Comparison of ENCODE assay signal across 10 mouse cellular contexts in the genomic region with DNA sequence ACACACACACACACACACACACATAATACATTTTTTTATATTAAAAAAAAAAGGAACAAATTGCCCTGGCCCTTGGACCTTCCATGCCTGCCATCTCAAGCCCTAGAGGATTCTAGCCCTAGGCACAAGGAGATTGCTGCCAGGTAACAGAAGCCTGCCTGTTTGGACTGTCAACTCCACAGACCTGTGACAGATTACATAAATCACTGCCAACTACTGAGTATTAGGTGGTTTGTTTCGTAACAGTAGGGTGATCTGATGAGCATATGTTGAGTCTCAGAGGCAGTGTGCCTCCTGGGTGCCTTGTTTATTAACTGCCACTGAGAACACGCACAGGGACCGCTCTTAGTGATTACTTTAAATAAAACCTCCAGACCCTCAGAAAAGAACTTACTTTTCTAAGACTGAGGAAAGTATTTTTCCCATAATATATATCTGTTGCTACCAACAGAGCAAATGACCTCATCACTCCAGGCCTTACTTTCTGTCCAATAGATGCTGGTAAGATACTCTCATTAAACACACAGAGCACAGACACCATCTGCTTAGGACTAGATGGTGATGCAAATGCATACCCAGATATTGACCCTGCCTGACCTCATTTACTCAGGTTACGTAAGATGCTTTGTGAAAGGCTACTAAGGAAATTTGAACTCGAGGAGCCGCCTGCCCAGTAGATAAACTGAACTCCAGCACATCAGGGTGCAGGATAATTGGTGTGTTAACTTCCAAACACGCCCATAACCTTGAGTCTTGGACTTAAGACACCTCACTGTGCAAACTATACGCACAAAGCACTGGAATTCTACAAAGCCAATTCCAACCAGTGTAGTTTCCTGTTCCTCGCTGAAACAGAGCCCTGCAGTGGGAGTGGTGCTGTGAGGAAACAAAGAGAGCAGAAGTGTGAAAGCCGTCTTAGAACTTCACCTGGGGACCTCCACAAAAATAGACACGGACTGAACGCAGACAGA. TPM values are rescaled to one million over a fixed set of nuclear protein-coding genes. Genes with fewer than 3 reads are reported as not detected.
DNase-seq lines count a peak whose midpoint lies in the region; ATAC-seq lines count a peak whose summit lies in the region.
"Had no signal": no experiment of that assay in that cellular context is flagged by ENCODE, and none has a peak within 500 bp of the region (broad histone marks: within the 10 kb centered on the region; RNA-seq: fewer than 3 reads in every experiment).

No protein-coding gene starts in this region.

- intact Hi-C loops in left cerebral cortex, postnatal 10 days (cut with DNase I), result no loop called here

- H3K4me3 ChIP-seq in lung, embryonic 16.5 days (ENCODE audit: low read length), result no peak overlapping the region
- no peak overlapping the region for H3K4me3 ChIP-seq in intestine, embryonic 16.5 days (ENCODE audit: low read length)
- H3K4me3 ChIP-seq in stomach, embryonic 16.5 days (replicated peaks; ENCODE audit: low read length), result no peak overlapping the region
- H3K4me3 ChIP-seq: limb, embryonic 15.5 days had no signal

- no peak for DNase-seq in cerebellum, postnatal 4 days (ENCODE audit: low spot score in 2 of 2)
- DNase-seq in lung, postnatal 10 days, result no peak
- DNase-seq in left cerebral cortex, postnatal 10 days (ENCODE audit: extremely low spot score in 1 of 2, low spot score in 2 of 2), result no peak
- no peak for DNase-seq in frontal cortex, postnatal 36 days (ENCODE audit: low spot score in 2 of 2)

- peaks cover 15% of the 10 kb centered on the region for H3K4me1 ChIP-seq in lung, embryonic 16.5 days (replicated peaks; ENCODE audit: control insufficient read depth, insufficient read depth, low read length)
- peaks cover 3% of the 10 kb centered on the region; the same call in 1 of the 2 replicates for H3K4me1 ChIP-seq in intestine, embryonic 16.5 days (ENCODE audit: control insufficient read depth, insufficient read depth, low read length)
- H3K4me1 ChIP-seq in stomach, embryonic 16.5 days (ENCODE audit: control insufficient read depth, insufficient read depth, low read length), result peaks cover 7% of the 10 kb centered on the region
- H3K4me1 ChIP-seq: limb, embryonic 15.5 days had no signal

- no peaks in the 10 kb centered on the region for H3K36me3 ChIP-seq in lung, embryonic 16.5 days (ENCODE audit: control insufficient read depth, insufficient read depth, low read length)
- H3K36me3 ChIP-seq in intestine, embryonic 16.5 days (ENCODE audit: control insufficient read depth, insufficient read depth, low read length), result no peaks in the 10 kb centered on the region
- no peaks in the 10 kb centered on the region for H3K36me3 ChIP-seq in stomach, embryonic 16.5 days (ENCODE audit: control insufficient read depth, insufficient read depth, low read length)
- H3K36me3 ChIP-seq: limb, embryonic 15.5 days had no signal

- H3K27ac ChIP-seq in lung, embryonic 16.5 days (ENCODE audit: low read length), result peak overlapping the region; percentile 56
- H3K27ac ChIP-seq in intestine, embryonic 16.5 days (ENCODE audit: low read length), result peak overlapping the region; percentile 87
- H3K27ac ChIP-seq in stomach, embryonic 16.5 days (ENCODE audit: low read length), result peak overlapping the region; percentile 78
- H3K27ac ChIP-seq: hindbrain, postnatal 0 days; limb, embryonic 15.5 days had no signal

- 50% methylated on average over 12 of the region's 12 CpGs for WGBS in lung, embryonic 16.5 days
- WGBS in intestine, embryonic 16.5 days, result 48% methylated on average over 12 of the region's 12 CpGs
- WGBS in stomach, embryonic 16.5 days, result 48% methylated on average over 12 of the region's 12 CpGs

- 0 out of 2 replicates have a peak overlapping the region, but pooled peaks have one; percentile 4 for H3K9ac ChIP-seq in lung, embryonic 16.5 days (ENCODE audit: low read length)
- no peak overlapping the region for H3K9ac ChIP-seq in intestine, embryonic 16.5 days (ENCODE audit: low read depth, low read length)
- H3K9ac ChIP-seq in stomach, embryonic 16.5 days (ENCODE audit: low read length), result no peak overlapping the region
- H3K9ac ChIP-seq: limb, embryonic 15.5 days had no signal

- H3K9me3 ChIP-seq in lung, embryonic 16.5 days (ENCODE audit: control insufficient read depth, low read length), result no peaks in the 10 kb centered on the region
- no peaks in the 10 kb centered on the region for H3K9me3 ChIP-seq in intestine, embryonic 16.5 days (ENCODE audit: control insufficient read depth, low read length)
- H3K9me3 ChIP-seq in stomach, embryonic 16.5 days (replicated peaks; ENCODE audit: control insufficient read depth, low read length), result no peaks in the 10 kb centered on the region
- H3K9me3 ChIP-seq: limb, embryonic 15.5 days had no signal

- no peak overlapping the region for H3K4me2 ChIP-seq in lung, embryonic 16.5 days (ENCODE audit: low read depth, low read length)
- peak overlapping the region; percentile 22; the same call in 1 of the 2 replicates for H3K4me2 ChIP-seq in intestine, embryonic 16.5 days (ENCODE audit: low read depth, low read length)
- H3K4me2 ChIP-seq in stomach, embryonic 16.5 days (ENCODE audit: low read depth, low read length), result no peak overlapping the region
- H3K4me2 ChIP-seq: limb, embryonic 15.5 days had no signal

- ATAC-seq in cerebellum, adult (ENCODE audit: insufficient number of reproducible peaks, low FRiP score, low TSS enrichment), result peak; percentile 98
- peak; percentile 31 for ATAC-seq in lung, embryonic 16.5 days (ENCODE audit: low read depth)
- ATAC-seq in intestine, embryonic 16.5 days, result peak; percentile 93
- ATAC-seq in stomach, embryonic 16.5 days (ENCODE audit: insufficient read depth, low FRiP score), result peak; percentile 86
- ATAC-seq: hindbrain, postnatal 0 days had no signal

- H3K27me3 ChIP-seq in lung, embryonic 16.5 days (ENCODE audit: control insufficient read depth, insufficient read depth, low read depth, low read length), result no peaks in the 10 kb centered on the region
- no peaks in the 10 kb centered on the region for H3K27me3 ChIP-seq in intestine, embryonic 16.5 days (replicated peaks; ENCODE audit: control insufficient read depth, insufficient read depth, low read length)
- no peaks in the 10 kb centered on the region for H3K27me3 ChIP-seq in stomach, embryonic 16.5 days (ENCODE audit: control insufficient read depth, insufficient read depth, low read length)
- H3K27me3 ChIP-seq: limb, embryonic 15.5 days had no signal

RNA-seq across cellular contexts. Expression of gene Nfe2l2, which starts 11.9 kb away (rescaled TPM):
- 134 and 137 TPM in 2 replicates for polyA plus RNA-seq in lung, embryonic 16.5 days (2015; fragmentation: Nextera tagmentation; extraction: Ambion mirVana)
- 112 and 115 TPM in 2 replicates for polyA plus RNA-seq in intestine, embryonic 16.5 days (2015; fragmentation: Nextera tagmentation; extraction: Ambion mirVana)
- 128 and 142 TPM in 2 replicates for polyA plus RNA-seq in stomach, embryonic 16.5 days (2015; fragmentation: Nextera tagmentation; extraction: Ambion mirVana)
- total RNA-seq in left cerebral cortex, postnatal 10 days (2021), result 1 to 10 TPM; 9.7 to 9.8 TPM

RNA-seq across cellular contexts. Expression of gene Hnrnpa3, which starts 57.3 kb away (rescaled TPM):
- polyA plus RNA-seq in lung, embryonic 16.5 days (2015; fragmentation: Nextera tagmentation; extraction: Ambion mirVana), result 298 and 346 TPM in 2 replicates
- 215 and 254 TPM in 2 replicates for polyA plus RNA-seq in intestine, embryonic 16.5 days (2015; fragmentation: Nextera tagmentation; extraction: Ambion mirVana)
- 194 and 260 TPM in 2 replicates for polyA plus RNA-seq in stomach, embryonic 16.5 days (2015; fragmentation: Nextera tagmentation; extraction: Ambion mirVana)
- total RNA-seq in left cerebral cortex, postnatal 10 days (2021), result 100 to 1,000 TPM; 329 to 339 TPM

Comparison
In these comparisons a context has a peak if more than half of its experiments do, and no peak if none do; other contexts are left out.
1. ATAC-seq: peak in every context shown above with its lines; median percentile 98 in cerebellum, adult; 93 in intestine, embryonic 16.5 days; 86 in stomach, embryonic 16.5 days; 31 in lung, embryonic 16.5 days.